Mouse (Mus musculus) cerebellum, adult 2 months (tissue): ENCODE data around the gene Plxdc1.

Experiments used
- CTCF ChIP-seq: fragments of 200-500 bp; IDR thresholded peaks from 2 replicates; pipeline ENCODE4 v1.5.1; 2011; ENCODE audit warnings: low read depth, mild to moderate bottlenecking, control low read depth, low read length, moderate library complexity, borderline replicate concordance; ENCODE audit not compliant: insufficient read depth
- POLR2A ChIP-seq: fragments of 200-500 bp; IDR thresholded peaks from 2 replicates; pipeline ENCODE4 v1.6.1; 2011; ENCODE audit warnings: low read length, control low read depth, borderline replicate concordance; ENCODE audit not compliant: insufficient read depth

GRCm38 (mm10) chr11:97997387-97997960, 11.2 kb upstream of the Plxdc1 start:
- TF ChIP-seq POLR2A (no peak), CTCF (no peak)
